Mouse (Mus musculus) hindbrain, postnatal 0 days (tissue): ENCODE data around the gene Vdr. TPM values are rescaled to one million over a fixed set of nuclear protein-coding genes. Genes with fewer than 3 reads are reported as not detected.
"Not testable (repeated sequence)": the region's sequence is repeated elsewhere in the genome, so short reads cannot be mapped to it uniquely, and the experiment has no call there.

Source experiments
- ATAC-seq: fragments of 200-750 bp; cut with Nextera tagmentation; 2 replicates; pipeline ENCODE4 v1.8.0; 2017; ENCODE audit warnings: mild to moderate bottlenecking, moderate TSS enrichment, moderate library complexity
- DNase-seq: peaks from one replicate; pipeline ENCODE4 v3.0.0-alpha.2; 2015; ENCODE audit warnings: low spot score
- H3K27ac ChIP-seq: fragments of 300-500 bp; sonication (generic); 2 replicates; pipeline ENCODE4 v1.5.1; 2014; ENCODE audit warnings: mild to moderate bottlenecking
- H3K27me3 ChIP-seq: fragments of 300-500 bp; sonication (generic); 2 replicates; pipeline ENCODE4 v1.6.1; 2014; ENCODE audit warnings: low read length, mixed read lengths; ENCODE audit not compliant: insufficient read depth
- H3K36me3 ChIP-seq: fragments of 300-500 bp; sonication (generic); 2 replicates; pipeline ENCODE4 v1.6.1; 2014; ENCODE audit warnings: low read length, mixed read lengths; ENCODE audit not compliant: insufficient read depth
- H3K4me1 ChIP-seq: fragments of 300-500 bp; sonication (generic); 2 replicates; pipeline ENCODE4 v1.6.1; 2014; ENCODE audit warnings: antibody characterized with exemption, low read length, mixed read lengths; ENCODE audit not compliant: insufficient read depth
- H3K4me2 ChIP-seq: fragments of 300-500 bp; sonication (generic); 2 replicates; pipeline ENCODE4 v1.6.1; 2014; ENCODE audit warnings: low read depth, mild to moderate bottlenecking, low read length, moderate library complexity, mixed read lengths
- H3K4me3 ChIP-seq: fragments of 300-500 bp; sonication (generic); 2 replicates; pipeline ENCODE4 v1.5.1; 2014; ENCODE audit warnings: low read length
- H3K9ac ChIP-seq: fragments of 300-500 bp; sonication (generic); replicated peaks from 2 replicates; pipeline ENCODE4 v1.6.1; 2014; ENCODE audit warnings: mild to moderate bottlenecking, low read length, moderate library complexity, mixed read lengths
- H3K9me3 ChIP-seq: fragments of 300-500 bp; sonication (generic); 2 replicates; pipeline ENCODE4 v1.6.1; 2016; ENCODE audit warnings: low read length, mixed read lengths
- CTCF ChIP-seq: IDR thresholded peaks from 2 replicates; pipeline ENCODE4 v1.5.1; 2016; ENCODE audit warnings: antibody characterized with exemption, control low read depth, low read depth
- WGBS: fragments of 180-500 bp; shearing (Covaris S2); extraction: QIAGEN DNeasy Blood & Tissue Kit; methylation state at CpG from one replicate; pipeline ENCODE4 v1.1.7; 2014; 5-methylcytosine and 5-hydroxymethylcytosine counted together
- polyA plus RNA-seq: library from polyadenylated mRNA; unstranded; fragments of >200 nt; fragmentation: Nextera tagmentation; extraction: Ambion mirVana; gene quantifications from 2 replicates; pipeline ENCODE4 v1.2.1, GENCODE M21; 2015
- total RNA-seq: library from RNA; depleted of rRNA; stranded (reverse); fragments of >200 nt; gene quantifications from 2 replicates; pipeline ENCODE4 v1.2.3, GENCODE M21; 2014

Vdr gene
- total and polyA plus RNA-seq, 2 experiments from 2014 or later = 0.26 to 0.76 TPM

- 73% methylated on average over 8 of the region's 8 CpGs for WGBS
- no peak for TF ChIP-seq CTCF
Measured at GRCm38 (mm10) chr15:97872161-97872560, 38.3 kb downstream of the Vdr start.

GRCm38 (mm10) chr15:97871055-97872030 lies 39.1 kb downstream of the Vdr start:
- no peaks in the 10 kb centered on the region for H3K4me1 ChIP-seq
- TF ChIP-seq CTCF = no peak
- H3K4me2 ChIP-seq = no peak overlapping the region
- H3K9me3 ChIP-seq = no peaks in the 10 kb centered on the region
- 75% methylated on average over 18 of the region's 19 CpGs for WGBS
- H3K36me3 ChIP-seq = no peaks in the 10 kb centered on the region
- ATAC-seq = no peak
- no peaks in the 10 kb centered on the region for H3K27me3 ChIP-seq
- no peak overlapping the region for H3K27ac ChIP-seq
- DNase-seq = no peak
- no peak overlapping the region for H3K4me3 ChIP-seq
- H3K9ac ChIP-seq = no peak overlapping the region

More at GRCm38 (mm10) chr15:97872161-97872560, 38.3 kb downstream of the Vdr start:
- Histone ChIP-seq H3K27me3 (no peaks in the 10 kb centered on the region), H3K4me2 (no peak overlapping the region), H3K9me3 (no peaks in the 10 kb centered on the region), H3K36me3 (no peaks in the 10 kb centered on the region), H3K4me3 (no peak overlapping the region), H3K27ac (no peak overlapping the region), H3K4me1 (no peaks in the 10 kb centered on the region), H3K9ac (no peak overlapping the region)
- DNase-seq (no peak), ATAC-seq (no peak)

DNA sequence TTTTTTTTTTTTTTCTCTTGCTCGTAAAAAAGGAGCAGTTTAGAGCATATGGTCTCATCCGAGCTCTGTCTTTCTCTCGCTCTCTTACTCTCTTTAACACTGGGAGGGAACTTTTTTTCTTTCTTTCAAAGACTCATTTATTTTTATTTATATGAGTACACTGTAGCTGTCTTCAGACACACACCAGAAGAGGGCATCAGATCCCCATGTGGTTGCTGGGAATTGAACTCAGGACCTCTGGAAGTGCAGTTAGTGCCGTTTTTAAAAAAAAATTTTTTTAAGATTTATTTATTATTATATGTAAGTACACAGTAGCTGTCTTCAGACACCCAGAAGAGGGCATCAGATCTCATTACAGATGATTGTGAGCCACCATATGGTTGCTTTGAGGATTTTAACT lies 40.3 kb downstream of the Vdr start:
- 77% methylated on average over 4 of the region's 4 CpGs for WGBS
- not testable (repeated sequence) for H3K9me3 ChIP-seq, H3K27me3 ChIP-seq, H3K27ac ChIP-seq, H3K4me3 ChIP-seq, DNase-seq, H3K36me3 ChIP-seq, H3K4me2 ChIP-seq, H3K9ac ChIP-seq, ATAC-seq, H3K4me1 ChIP-seq

- Histone ChIP-seq H3K27me3 (no peaks in the 10 kb centered on the region), H3K9ac (no peak overlapping the region), H3K4me2 (no peak overlapping the region), H3K4me3 (no peak overlapping the region), H3K4me1 (no peaks in the 10 kb centered on the region), H3K9me3 (no peaks in the 10 kb centered on the region), H3K27ac (no peak overlapping the region), H3K36me3 (no peaks in the 10 kb centered on the region)
- no peak for DNase-seq
- 89% methylated on average over 6 of the region's 6 CpGs for WGBS
- no peak for TF ChIP-seq CTCF
- ATAC-seq = no peak
Measured at GRCm38 (mm10) chr15:97868985-97869384, 41.4 kb downstream of the Vdr start.

DNA sequence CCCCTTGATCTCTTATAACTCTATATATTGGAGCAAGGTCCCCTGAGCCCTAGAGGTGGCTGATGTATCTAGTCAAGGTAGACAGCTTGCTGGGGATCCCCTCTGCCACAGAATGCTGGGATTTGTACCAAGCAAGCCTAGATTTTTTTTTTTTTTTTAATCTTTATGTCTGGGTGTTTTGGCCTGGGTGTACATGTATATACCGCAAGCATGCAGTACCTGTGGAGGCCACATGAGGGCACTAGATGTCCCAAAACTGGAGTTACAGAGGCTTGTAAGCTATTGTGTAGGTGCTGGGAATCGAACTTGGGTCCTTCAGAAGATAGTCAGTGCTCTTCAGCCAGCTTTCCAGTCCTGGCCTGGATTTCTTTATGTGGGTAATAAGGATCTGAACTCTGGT lies 44.4 kb downstream of the Vdr start:
- WGBS = 92% methylated on average over 2 of the region's 2 CpGs
- Histone ChIP-seq H3K4me3 (no peak overlapping the region), H3K4me1 (no peaks in the 10 kb centered on the region), H3K4me2 (no peak overlapping the region), H3K27ac (no peak overlapping the region), H3K9me3 (no peaks in the 10 kb centered on the region), H3K36me3 (no peaks in the 10 kb centered on the region), H3K27me3 (no peaks in the 10 kb centered on the region), H3K9ac (no peak overlapping the region)
- ATAC-seq (no peak), DNase-seq (no peak)
- peak; percentile 11; the same call in 1 of the 2 replicates for TF ChIP-seq CTCF

- no peak for ATAC-seq
- Histone ChIP-seq H3K9me3 (no peaks in the 10 kb centered on the region), H3K36me3 (no peaks in the 10 kb centered on the region), H3K9ac (no peak overlapping the region), H3K27ac (no peak overlapping the region), H3K4me2 (no peak overlapping the region), H3K4me3 (no peak overlapping the region), H3K27me3 (no peaks in the 10 kb centered on the region), H3K4me1 (no peaks in the 10 kb centered on the region)
- TF ChIP-seq CTCF = no peak
- WGBS = 71% methylated on average over 6 of the region's 6 CpGs
- no peak for DNase-seq
Measured at GRCm38 (mm10) chr15:97865175-97865574, 45.3 kb downstream of the Vdr start.

GRCm38 (mm10) chr15:97864361-97865045 lies 45.9 kb downstream of the Vdr start:
- H3K4me1 ChIP-seq = no peaks in the 10 kb centered on the region
- no peak for TF ChIP-seq CTCF
- ATAC-seq (no peak), DNase-seq (no peak)
- no peak overlapping the region for H3K9ac ChIP-seq
- WGBS = 73% methylated on average over 8 of the region's 8 CpGs
- no peak overlapping the region for H3K27ac ChIP-seq
- no peaks in the 10 kb centered on the region for H3K9me3 ChIP-seq
- no peaks in the 10 kb centered on the region for H3K36me3 ChIP-seq
- no peak overlapping the region for H3K4me3 ChIP-seq
- no peak overlapping the region for H3K4me2 ChIP-seq
- no peaks in the 10 kb centered on the region for H3K27me3 ChIP-seq
